Mouse (Mus musculus) right cerebral cortex, postnatal 10 days (tissue): ENCODE data around the gene Btbd8.

Experiments used
- DNase-seq, 2 experiments: peaks; one replicate each; pipeline ENCODE4 v3.0.0; 2021; ENCODE audit warnings: low spot score in 2 of 2

Gene Btbd8

GRCm38 (mm10) chr5:107437464-107438281, at the start of gene Btbd8:
Btbd8 (plus strand) TSS chr5:107437997.
- peak; percentile 95 to 96 for DNase-seq

- peak; percentile 53 to 62 for DNase-seq
Measured at GRCm38 (mm10) chr5:107389373-107389772, 48.4 kb upstream of the Btbd8 start.

GRCm38 (mm10) chr5:107394437-107394836, 43.4 kb upstream of the Btbd8 start:
- no peak for DNase-seq

GRCm38 (mm10) chr5:107402436-107402835, 35.4 kb upstream of the Btbd8 start, which contains the start of gene Ephx4:
Ephx4 (plus strand) TSS chr5:107402736.
- no peak for DNase-seq

DNA sequence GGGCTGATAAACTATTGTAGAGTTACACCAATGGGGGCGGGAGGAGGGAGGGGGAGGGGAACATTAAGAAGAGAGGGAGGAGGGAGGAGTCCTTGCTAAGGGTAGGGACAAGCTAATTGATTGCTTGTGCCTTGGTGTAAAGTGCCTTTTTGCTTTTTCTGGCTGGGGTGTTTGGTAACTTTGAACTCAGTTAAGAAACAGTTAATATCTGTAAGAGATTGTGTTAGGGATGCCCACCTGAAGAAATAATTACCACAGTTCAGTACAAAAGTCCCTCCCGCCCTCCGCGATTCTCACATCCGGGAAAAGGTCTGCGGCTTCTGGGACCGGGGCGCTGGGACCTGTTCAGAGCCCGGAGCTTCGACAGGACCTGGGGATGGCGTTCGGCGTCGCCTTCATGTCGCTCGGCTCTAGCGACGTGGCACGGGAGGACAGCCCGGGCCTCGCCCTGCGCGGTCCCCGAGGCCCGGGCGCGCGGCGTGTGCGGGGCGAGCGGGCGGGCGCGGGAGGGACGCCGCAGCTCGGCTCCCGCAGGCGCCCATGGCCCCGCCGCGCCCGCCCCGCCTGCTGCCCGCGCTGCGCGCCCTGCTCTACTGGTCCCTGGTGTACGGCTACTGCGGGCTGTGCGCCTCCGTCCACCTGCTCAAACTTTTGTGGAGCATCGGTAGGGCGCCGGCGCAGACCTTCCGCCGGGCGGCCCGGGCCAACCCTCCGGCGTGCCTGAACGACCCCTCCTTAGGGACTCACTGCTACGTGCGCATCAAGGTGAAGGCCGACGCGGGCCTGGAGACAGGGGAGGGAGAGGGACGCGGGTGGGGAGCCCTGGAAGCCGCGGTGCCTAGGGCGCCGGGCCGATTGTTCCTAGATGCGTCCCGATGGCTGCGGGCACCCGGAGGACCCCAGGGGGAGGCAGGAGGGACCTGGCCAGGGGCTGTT, 34.5 kb upstream of the Btbd8 start:
- DNase-seq: peak; percentile 48 to 56

DNA sequence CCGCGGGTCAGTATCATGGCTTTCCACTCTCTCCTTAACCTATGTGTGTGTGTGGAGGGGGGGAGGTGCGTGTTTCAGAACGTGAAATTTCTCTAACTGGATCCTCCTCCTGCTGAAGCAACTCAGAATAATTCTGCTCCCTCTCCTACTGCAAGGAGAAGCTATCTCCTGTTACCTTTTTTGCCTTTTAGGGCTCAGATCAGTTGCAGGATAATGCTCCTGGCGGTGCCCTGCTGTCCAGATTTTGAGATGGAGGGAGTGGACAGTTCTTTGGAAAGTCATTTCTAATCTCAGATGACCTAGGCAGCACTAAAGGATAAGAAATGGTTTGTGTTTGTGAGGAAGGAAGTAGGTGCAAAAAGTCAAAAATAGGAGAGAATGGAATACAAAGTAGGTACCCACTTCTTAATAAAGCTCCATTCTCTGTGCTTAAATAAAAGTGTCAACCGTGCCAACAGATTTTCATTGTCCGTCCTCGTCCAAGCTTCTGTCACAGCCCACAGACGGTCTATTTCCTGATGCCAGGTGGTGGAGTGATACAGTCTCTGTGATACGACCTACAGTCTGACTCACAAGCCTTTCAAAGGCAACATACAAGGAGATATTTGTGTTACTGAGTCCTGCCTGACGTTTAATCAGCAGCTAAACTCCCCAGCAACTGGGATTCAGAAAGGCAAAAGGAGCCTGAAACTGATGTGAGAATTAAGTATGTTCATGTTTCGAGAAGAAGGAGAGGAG, 33.7 kb upstream of the Btbd8 start:
- DNase-seq: peak in 1 of 2 experiments; percentile 73

DNA sequence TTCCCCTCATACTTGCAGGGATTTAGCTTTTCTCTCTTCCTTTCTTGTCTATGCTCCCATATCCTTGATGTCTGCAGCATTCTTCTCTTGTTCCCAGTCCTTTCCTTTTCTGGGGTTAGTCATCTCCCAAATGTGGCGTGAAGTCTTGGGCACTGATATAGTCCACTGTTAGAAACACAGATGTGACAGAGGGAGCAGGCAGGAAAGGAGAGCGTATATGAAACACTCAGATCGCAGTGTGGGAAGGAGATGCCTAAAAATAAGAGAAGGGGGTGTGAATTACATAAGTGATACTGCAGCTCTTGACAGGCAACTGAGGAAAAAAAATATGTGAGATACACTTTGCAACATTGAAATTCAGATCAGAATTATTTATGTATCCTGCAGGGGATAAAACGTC, 32.4 kb upstream of the Btbd8 start:
- peak; percentile 50 to 79 for DNase-seq

DNA sequence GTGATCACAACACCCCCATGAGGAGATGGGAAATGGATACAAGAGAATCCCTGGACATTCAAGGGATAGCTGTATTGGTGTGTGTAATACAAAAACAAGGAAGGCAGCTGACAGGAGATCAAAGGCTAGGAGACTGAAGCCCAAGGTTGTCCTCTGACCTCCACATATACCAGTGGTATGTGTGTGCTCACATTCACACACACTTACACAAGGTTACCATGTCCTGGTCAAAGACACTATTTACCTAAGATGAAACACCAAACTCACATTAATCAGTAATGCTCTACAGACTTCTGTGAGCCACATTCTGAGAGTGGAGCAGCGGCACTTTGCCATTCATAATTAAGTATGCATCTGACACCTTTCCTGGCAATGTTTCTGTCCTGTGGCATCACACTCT, 27.5 kb upstream of the Btbd8 start:
- no peak for DNase-seq

DNA sequence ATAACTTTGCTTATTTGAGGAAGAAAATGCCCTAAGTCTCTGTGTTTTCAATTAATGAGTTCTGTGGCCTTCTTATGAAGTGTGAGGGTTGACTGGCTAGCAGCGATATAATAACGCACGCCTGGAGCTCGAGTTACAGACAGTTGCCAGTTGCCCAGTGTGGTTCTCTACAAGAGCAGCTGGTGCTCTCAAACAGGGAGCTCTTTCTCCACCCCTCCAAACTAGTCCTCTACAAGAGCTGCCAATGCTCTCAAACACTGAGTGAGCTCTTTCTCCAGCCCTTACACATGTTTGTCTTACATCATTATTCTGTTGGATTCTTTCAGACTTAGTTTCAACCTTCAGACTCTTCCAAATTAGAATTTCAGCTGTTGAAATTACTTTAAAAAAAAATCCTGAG, 26.5 kb upstream of the Btbd8 start:
- DNase-seq: peak in 1 of 2 experiments; percentile 59

DNA sequence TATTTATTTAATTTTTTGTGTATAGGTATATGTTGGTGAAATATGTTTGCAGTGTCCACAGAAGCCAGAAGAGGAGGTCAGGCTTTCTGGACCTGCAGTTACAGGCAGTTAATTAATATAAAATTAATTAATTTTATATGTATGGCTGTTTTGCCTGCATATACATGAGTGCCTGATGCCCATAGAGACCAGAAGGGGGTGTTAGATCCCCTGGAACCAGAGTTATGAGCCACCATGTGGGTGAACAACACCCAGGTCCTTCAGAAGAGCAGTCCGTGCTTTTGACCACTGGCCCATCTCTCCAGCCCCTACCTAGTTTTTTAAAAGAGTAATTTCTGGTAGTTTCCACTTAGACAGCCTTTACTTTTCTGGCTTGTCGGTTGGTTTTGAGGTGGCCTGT, 25.5 kb upstream of the Btbd8 start:
- no peak for DNase-seq

DNA sequence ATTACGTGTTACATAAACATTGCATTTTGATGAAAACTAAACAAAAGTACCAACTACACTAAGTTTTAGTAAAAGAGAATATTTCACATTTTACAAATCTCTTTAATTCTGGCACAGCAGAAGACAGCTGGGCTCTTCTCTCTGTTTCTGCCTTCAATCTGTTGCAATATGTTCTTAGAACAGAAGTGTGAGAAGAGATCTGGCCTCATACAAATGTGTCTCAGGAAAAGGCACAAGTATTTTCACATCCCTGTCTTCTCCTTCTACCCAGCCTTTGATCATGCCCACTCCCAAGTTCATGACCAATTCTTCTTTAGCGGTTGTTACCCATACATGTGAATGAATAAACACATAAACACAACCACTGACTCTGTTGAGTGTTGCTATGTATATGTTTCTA, 22.7 kb upstream of the Btbd8 start:
- DNase-seq: no peak

- DNase-seq: no peak
Measured at GRCm38 (mm10) chr5:107421676-107422075, 16.1 kb upstream of the Btbd8 start.

GRCm38 (mm10) chr5:107431249-107431648, 6.5 kb upstream of the Btbd8 start, which contains the start of gene Lpcat2b:
Lpcat2b (plus strand) TSS chr5:107431549.
- DNase-seq: no peak

DNA sequence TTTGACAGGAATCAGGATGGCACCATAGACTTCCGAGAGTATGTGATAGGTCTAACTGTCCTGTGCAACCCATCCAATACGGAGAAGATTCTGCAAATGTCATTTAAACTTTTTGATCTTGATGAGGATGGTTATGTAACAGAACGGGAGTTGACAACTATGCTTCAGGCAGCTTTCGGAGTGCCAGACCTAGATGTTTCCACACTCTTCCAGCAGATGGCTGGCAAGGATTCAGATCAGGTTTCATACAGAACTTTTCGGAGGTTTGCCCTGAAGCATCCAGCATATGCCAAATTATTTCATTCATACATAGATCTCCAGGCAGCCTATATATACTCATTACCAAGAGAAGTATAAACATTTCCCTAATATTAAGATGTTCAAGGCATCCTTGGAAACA, 3.8 kb upstream of the Btbd8 start:
- no peak for DNase-seq

DNA sequence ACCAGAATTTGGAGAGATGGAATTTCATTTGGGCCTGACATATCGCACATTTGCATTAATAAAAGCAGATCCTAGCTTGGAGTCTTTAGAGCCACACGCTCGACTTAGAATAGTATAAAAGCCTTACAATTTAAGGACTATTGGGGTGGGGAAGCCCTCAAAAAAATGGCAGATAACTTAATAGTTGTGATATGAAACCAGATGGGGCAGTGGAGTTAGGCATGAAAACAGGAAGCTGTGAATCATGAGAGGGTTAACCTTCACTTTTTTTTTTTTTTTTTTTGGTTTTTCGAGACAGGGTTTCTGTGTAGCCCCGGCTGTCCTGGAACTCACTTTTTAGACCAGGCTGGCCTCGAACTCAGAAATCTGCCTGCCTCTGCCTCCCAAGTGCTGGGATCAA, 1.6 kb upstream of the Btbd8 start:
- DNase-seq: no peak

- DNase-seq: no peak
Measured at GRCm38 (mm10) chr5:107436587-107437209, 1.1 kb upstream of the Btbd8 start.

GRCm38 (mm10) chr5:107438353-107438752, 556 bp downstream of the Btbd8 start:
- DNase-seq: no peak

- DNase-seq: no peak
Measured at GRCm38 (mm10) chr5:107441881-107442280, 4.1 kb downstream of the Btbd8 start.

- DNase-seq: no peak
Measured at GRCm38 (mm10) chr5:107444251-107444650, 6.5 kb downstream of the Btbd8 start.

DNA sequence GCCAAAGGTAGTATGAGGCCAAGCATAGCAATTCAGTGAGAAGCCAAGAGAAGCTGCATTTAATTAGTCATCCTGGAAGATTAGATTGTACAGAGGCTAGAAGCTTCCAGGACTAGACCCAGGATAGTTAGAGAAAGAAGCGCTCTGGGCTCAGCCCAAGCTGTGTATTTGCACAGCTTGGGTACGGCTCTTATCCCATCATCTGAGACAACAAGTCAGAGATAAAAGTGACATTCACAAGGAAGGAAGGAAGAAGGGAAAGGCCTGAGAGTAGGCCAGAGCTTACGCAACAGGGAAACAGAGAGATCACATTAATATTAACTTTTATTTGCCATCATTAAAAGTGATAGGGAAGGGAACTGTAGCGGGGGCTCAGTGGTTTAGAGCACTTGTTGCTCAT, 10.2 kb downstream of the Btbd8 start:
- DNase-seq: no peak

GRCm38 (mm10) chr5:107448784-107449183, 11.0 kb downstream of the Btbd8 start:
- no peak for DNase-seq
